Mouse (Mus musculus): ENCODE measurements around the gene Csf2ra. TPM values are rescaled to one million over a fixed set of nuclear protein-coding genes. Genes with fewer than 3 reads are reported as not detected.
"Not testable (repeated sequence)": the region's sequence is repeated elsewhere in the genome, so short reads cannot be mapped to it uniquely, and the experiment has no call there.

Csf2ra gene
- polyA plus RNA-seq, 1 experiment, result 18.3 TPM

- Histone ChIP-seq H3K4me3 (ENCODE audit: low read depth, low read length) (no peak overlapping the region), H3K27me3 (ENCODE audit: control insufficient read depth, insufficient read depth, low read length, poor library complexity, severe bottlenecking) (no peaks in the 10 kb centered on the region), H3K9me3 (replicated peaks; ENCODE audit: control insufficient read depth, insufficient read depth, low read length, poor library complexity, severe bottlenecking) (no peaks in the 10 kb centered on the region), H3K27ac (ENCODE audit: insufficient read depth, low read length) (no peak overlapping the region), H3K36me3 (ENCODE audit: control insufficient read depth, insufficient read depth, low read length, poor library complexity, severe bottlenecking) (no peaks in the 10 kb centered on the region), H3K4me1 (ENCODE audit: control insufficient read depth, insufficient read depth, low read length) (peaks cover 2% of the 10 kb centered on the region), H3K9ac (ENCODE audit: low read depth, poor library complexity, severe bottlenecking) (no peak overlapping the region)
- TF ChIP-seq CTCF (IDR thresholded peaks at IDR 0.05; ENCODE audit: low read depth, low read length) (peak; percentile 79), POLR2A (IDR thresholded peaks at IDR 0.05; ENCODE audit: insufficient read depth, low read length) (no peak), EP300 (IDR thresholded peaks at IDR 0.05; ENCODE audit: insufficient read depth, low read depth, low read length) (peak; percentile 37; the same call in 1 of the 2 replicates)
These were observed 37.4 kb upstream of the Csf2ra start for GRCm38 (mm10) chr19:61265349-61266245.

- Histone ChIP-seq H3K27ac (ENCODE audit: insufficient read depth, low read length) (no peak overlapping the region), H3K36me3 (ENCODE audit: control insufficient read depth, insufficient read depth, low read length, poor library complexity, severe bottlenecking) (no peaks in the 10 kb centered on the region), H3K9me3 (replicated peaks; ENCODE audit: control insufficient read depth, insufficient read depth, low read length, poor library complexity, severe bottlenecking) (no peaks in the 10 kb centered on the region), H3K27me3 (ENCODE audit: control insufficient read depth, insufficient read depth, low read length, poor library complexity, severe bottlenecking) (no peaks in the 10 kb centered on the region), H3K4me1 (ENCODE audit: control insufficient read depth, insufficient read depth, low read length) (peaks cover 2% of the 10 kb centered on the region), H3K4me3 (ENCODE audit: low read depth, low read length) (no peak overlapping the region), H3K9ac (ENCODE audit: low read depth, poor library complexity, severe bottlenecking) (no peak overlapping the region)
- TF ChIP-seq EP300 (IDR thresholded peaks at IDR 0.05; ENCODE audit: insufficient read depth, low read depth, low read length), result no peak
These were observed 36.7 kb upstream of the Csf2ra start for GRCm38 (mm10) chr19:61264933-61265332.

GRCm38 (mm10) chr19:61264227-61264626 lies 36.0 kb upstream of the Csf2ra start:
- no peak for TF ChIP-seq EP300 (IDR thresholded peaks at IDR 0.05; ENCODE audit: insufficient read depth, low read depth, low read length)
- TF ChIP-seq CTCF (IDR thresholded peaks at IDR 0.05; ENCODE audit: low read depth, low read length), result no peak
- TF ChIP-seq POLR2A (IDR thresholded peaks at IDR 0.05; ENCODE audit: insufficient read depth, low read length), result no peak
- no peaks in the 10 kb centered on the region for H3K27me3 ChIP-seq (ENCODE audit: control insufficient read depth, insufficient read depth, low read length, poor library complexity, severe bottlenecking)
- H3K27ac ChIP-seq (ENCODE audit: insufficient read depth, low read length), result no peak overlapping the region
- no peak overlapping the region for H3K4me3 ChIP-seq (ENCODE audit: low read depth, low read length)
- H3K9me3 ChIP-seq (replicated peaks; ENCODE audit: control insufficient read depth, insufficient read depth, low read length, poor library complexity, severe bottlenecking), result no peaks in the 10 kb centered on the region
- H3K36me3 ChIP-seq (ENCODE audit: control insufficient read depth, insufficient read depth, low read length, poor library complexity, severe bottlenecking), result no peaks in the 10 kb centered on the region
- no peaks in the 10 kb centered on the region for H3K4me1 ChIP-seq (ENCODE audit: control insufficient read depth, insufficient read depth, low read length)
- no peak overlapping the region for H3K9ac ChIP-seq (ENCODE audit: low read depth, poor library complexity, severe bottlenecking)

DNA sequence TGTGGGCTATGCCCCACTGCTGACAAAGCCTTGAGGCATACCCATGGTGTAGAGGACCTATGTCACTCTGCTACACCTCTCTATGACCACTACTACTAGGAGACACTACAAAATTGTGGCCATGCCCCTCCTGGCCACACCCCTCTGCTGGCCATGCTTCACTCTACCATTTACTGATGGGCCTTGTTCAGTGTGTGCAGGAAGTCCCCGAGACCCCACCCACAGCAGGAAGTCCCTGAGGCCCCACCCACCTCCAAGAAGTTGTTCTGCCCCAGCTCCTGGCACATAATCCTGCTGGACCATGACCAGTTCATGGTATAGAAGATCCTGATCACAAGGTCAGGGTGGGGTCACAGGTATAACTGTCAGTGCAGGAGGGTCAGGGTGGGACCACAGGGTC lies 33.0 kb upstream of the Csf2ra start:
- TF ChIP-seq POLR2A (IDR thresholded peaks at IDR 0.05; ENCODE audit: insufficient read depth, low read length) (no peak), EP300 (IDR thresholded peaks at IDR 0.05; ENCODE audit: insufficient read depth, low read depth, low read length) (no peak), CTCF (IDR thresholded peaks at IDR 0.05; ENCODE audit: low read depth, low read length) (no peak)
- no peak overlapping the region for H3K27ac ChIP-seq (ENCODE audit: insufficient read depth, low read length)
- no peak overlapping the region for H3K4me3 ChIP-seq (ENCODE audit: low read depth, low read length)
- no peaks in the 10 kb centered on the region for H3K27me3 ChIP-seq (ENCODE audit: control insufficient read depth, insufficient read depth, low read length, poor library complexity, severe bottlenecking)
- H3K4me1 ChIP-seq (ENCODE audit: control insufficient read depth, insufficient read depth, low read length), result no peaks in the 10 kb centered on the region
- no peak overlapping the region for H3K9ac ChIP-seq (ENCODE audit: low read depth, poor library complexity, severe bottlenecking)
- H3K36me3 ChIP-seq (ENCODE audit: control insufficient read depth, insufficient read depth, low read length, poor library complexity, severe bottlenecking), result no peaks in the 10 kb centered on the region
- H3K9me3 ChIP-seq (replicated peaks; ENCODE audit: control insufficient read depth, insufficient read depth, low read length, poor library complexity, severe bottlenecking), result no peaks in the 10 kb centered on the region

GRCm38 (mm10) chr19:61257733-61258132 lies 29.5 kb upstream of the Csf2ra start:
- H3K4me1 ChIP-seq (ENCODE audit: control insufficient read depth, insufficient read depth, low read length), result no peaks in the 10 kb centered on the region
- H3K27me3 ChIP-seq (ENCODE audit: control insufficient read depth, insufficient read depth, low read length, poor library complexity, severe bottlenecking), result no peaks in the 10 kb centered on the region
- no peak overlapping the region for H3K27ac ChIP-seq (ENCODE audit: insufficient read depth, low read length)
- H3K36me3 ChIP-seq (ENCODE audit: control insufficient read depth, insufficient read depth, low read length, poor library complexity, severe bottlenecking), result no peaks in the 10 kb centered on the region
- TF ChIP-seq EP300 (IDR thresholded peaks at IDR 0.05; ENCODE audit: insufficient read depth, low read depth, low read length) (no peak), POLR2A (IDR thresholded peaks at IDR 0.05; ENCODE audit: insufficient read depth, low read length) (no peak), CTCF (IDR thresholded peaks at IDR 0.05; ENCODE audit: low read depth, low read length) (no peak)
- no peak overlapping the region for H3K9ac ChIP-seq (ENCODE audit: low read depth, poor library complexity, severe bottlenecking)
- peak overlapping the region; percentile 17; the same call in 1 of the 2 replicates for H3K4me3 ChIP-seq (ENCODE audit: low read depth, low read length)
- no peaks in the 10 kb centered on the region for H3K9me3 ChIP-seq (replicated peaks; ENCODE audit: control insufficient read depth, insufficient read depth, low read length, poor library complexity, severe bottlenecking)

GRCm38 (mm10) chr19:61256166-61256887 lies 28.1 kb upstream of the Csf2ra start:
- no peak overlapping the region for H3K27ac ChIP-seq (ENCODE audit: insufficient read depth, low read length)
- no peaks in the 10 kb centered on the region for H3K36me3 ChIP-seq (ENCODE audit: control insufficient read depth, insufficient read depth, low read length, poor library complexity, severe bottlenecking)
- TF ChIP-seq EP300 (IDR thresholded peaks at IDR 0.05; ENCODE audit: insufficient read depth, low read depth, low read length) (no peak), POLR2A (IDR thresholded peaks at IDR 0.05; ENCODE audit: insufficient read depth, low read length) (no peak), CTCF (IDR thresholded peaks at IDR 0.05; ENCODE audit: low read depth, low read length) (no peak)
- H3K4me1 ChIP-seq (ENCODE audit: control insufficient read depth, insufficient read depth, low read length), result no peaks in the 10 kb centered on the region
- no peak overlapping the region for H3K9ac ChIP-seq (ENCODE audit: low read depth, poor library complexity, severe bottlenecking)
- H3K27me3 ChIP-seq (ENCODE audit: control insufficient read depth, insufficient read depth, low read length, poor library complexity, severe bottlenecking), result no peaks in the 10 kb centered on the region
- H3K9me3 ChIP-seq (replicated peaks; ENCODE audit: control insufficient read depth, insufficient read depth, low read length, poor library complexity, severe bottlenecking), result no peaks in the 10 kb centered on the region
- no peak overlapping the region for H3K4me3 ChIP-seq (ENCODE audit: low read depth, low read length)

DNA sequence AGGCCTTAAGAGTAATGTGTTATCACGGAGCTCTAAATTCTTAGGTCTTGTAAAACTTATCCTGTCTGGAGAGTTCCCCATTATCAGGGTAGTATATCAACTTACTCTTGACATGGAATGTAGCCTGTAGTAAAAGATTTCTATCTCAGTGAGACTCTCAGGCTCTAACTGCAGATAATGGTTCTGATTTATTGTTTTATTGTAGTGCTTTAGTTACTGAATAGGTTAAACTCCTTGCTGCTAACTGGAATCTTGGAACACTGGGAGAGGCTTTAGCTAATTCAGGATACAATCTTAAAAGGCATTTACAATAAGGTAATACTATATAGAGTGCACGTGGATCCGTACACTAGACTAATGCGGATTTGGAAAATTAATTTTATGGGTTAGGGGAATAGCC lies 19.1 kb upstream of the Csf2ra start:
- H3K4me1 ChIP-seq (ENCODE audit: control insufficient read depth, insufficient read depth, low read length); H3K4me3 ChIP-seq (ENCODE audit: low read depth, low read length); H3K9ac ChIP-seq (ENCODE audit: low read depth, poor library complexity, severe bottlenecking); H3K36me3 ChIP-seq (ENCODE audit: control insufficient read depth, insufficient read depth, low read length, poor library complexity, severe bottlenecking); H3K27ac ChIP-seq (ENCODE audit: insufficient read depth, low read length); H3K27me3 ChIP-seq (ENCODE audit: control insufficient read depth, insufficient read depth, low read length, poor library complexity, severe bottlenecking); H3K9me3 ChIP-seq (replicated peaks; ENCODE audit: control insufficient read depth, insufficient read depth, low read length, poor library complexity, severe bottlenecking): not testable (repeated sequence)

Data from ES-Bruce4 (cell line).